Mouse (Mus musculus): ENCODE results near the gene Sema4c. TPM values are rescaled to one million over a fixed set of nuclear protein-coding genes. Genes with fewer than 3 reads are reported as not detected.
"Not testable (repeated sequence)": the region's sequence is repeated elsewhere in the genome, so short reads cannot be mapped to it uniquely, and the experiment has no call there.

Gene Sema4c
- polyA plus RNA-seq, 1 experiment from 2014 or later, result 4.0 TPM

DNA sequence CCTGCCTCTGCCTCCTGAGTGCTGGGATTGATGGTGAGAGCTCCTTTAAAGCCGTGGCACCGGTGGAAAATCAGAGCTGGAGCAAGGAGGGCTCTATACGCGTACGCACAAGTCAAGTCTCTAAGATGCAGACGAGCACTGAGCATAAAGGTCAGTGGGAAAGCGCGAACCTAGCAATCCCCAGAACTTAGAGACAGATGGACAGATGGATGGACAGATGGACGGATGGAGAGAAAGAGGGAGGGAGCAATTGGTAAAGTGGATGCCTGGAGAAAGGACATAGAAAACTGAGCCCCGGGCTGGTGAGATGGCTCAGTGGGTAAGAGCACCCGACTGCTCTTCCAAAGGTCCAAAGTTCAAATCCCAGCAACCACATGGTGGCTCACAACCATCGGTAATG lies 17.3 kb downstream of the Sema4c start:
- ATAC-seq (ENCODE audit: insufficient number of reproducible peaks, low FRiP score, low TSS enrichment, low read depth) (no peak), DNase-seq (ENCODE audit: low spot score) (no peak)
- peaks cover 11% of the 10 kb centered on the region; the same call in 1 of the 2 replicates for H3K36me3 ChIP-seq (ENCODE audit: control insufficient read depth, insufficient read depth, low read length)
- 0 out of 2 replicates have a peak, but pooled peaks cover 2% of the 10 kb centered on the region for H3K4me1 ChIP-seq (ENCODE audit: control insufficient read depth, insufficient read depth, low read length)
- H3K4me3 ChIP-seq (ENCODE audit: low read depth, low read length), result no peak overlapping the region
- H3K27me3 ChIP-seq (ENCODE audit: control insufficient read depth, insufficient read depth, low read length), result no peaks in the 10 kb centered on the region
- H3K4me2 ChIP-seq (ENCODE audit: low read depth, severe bottlenecking), result no peak overlapping the region
- no peak overlapping the region for H3K27ac ChIP-seq (replicated peaks; ENCODE audit: low read depth, low read length)
- WGBS, result 95% methylated on average over 12 of the region's 12 CpGs
- H3K9me3 ChIP-seq (ENCODE audit: control insufficient read depth, low read length), result no peaks in the 10 kb centered on the region
- no peak overlapping the region for H3K9ac ChIP-seq (ENCODE audit: low read length)

DNA sequence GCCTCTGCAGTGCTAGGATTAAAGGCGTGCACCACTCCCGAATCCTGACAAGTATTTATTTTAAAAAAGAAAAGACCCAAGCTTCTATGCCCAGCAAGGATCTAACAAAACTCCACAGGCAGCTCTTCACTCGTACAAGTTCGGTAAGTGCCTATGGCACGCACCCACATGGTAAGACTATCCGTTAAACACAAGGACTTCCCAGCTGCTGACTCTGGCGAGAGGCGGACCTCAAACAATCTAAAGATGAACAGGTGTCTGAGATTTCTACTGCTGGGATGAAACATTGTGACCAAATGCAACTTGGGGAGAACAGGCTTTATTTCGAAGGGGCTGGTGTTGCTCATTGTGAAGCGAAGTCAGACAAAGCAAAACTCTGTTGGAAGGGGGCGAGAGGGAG lies 18.0 kb downstream of the Sema4c start:
- no peaks in the 10 kb centered on the region for H3K27me3 ChIP-seq (ENCODE audit: control insufficient read depth, insufficient read depth, low read length)
- H3K4me2 ChIP-seq (ENCODE audit: low read depth, severe bottlenecking), result no peak overlapping the region
- WGBS, result 93% methylated on average over 11 of the region's 11 CpGs
- no peaks in the 10 kb centered on the region for H3K9me3 ChIP-seq (ENCODE audit: control insufficient read depth, low read length)
- H3K9ac ChIP-seq (ENCODE audit: low read length), result no peak overlapping the region
- no peak overlapping the region for H3K4me3 ChIP-seq (ENCODE audit: low read depth, low read length)
- no peaks in the 10 kb centered on the region for H3K4me1 ChIP-seq (ENCODE audit: control insufficient read depth, insufficient read depth, low read length)
- no peak overlapping the region for H3K27ac ChIP-seq (replicated peaks; ENCODE audit: low read depth, low read length)
- H3K36me3 ChIP-seq (ENCODE audit: control insufficient read depth, insufficient read depth, low read length), result peaks cover 11% of the 10 kb centered on the region; the same call in 1 of the 2 replicates
- DNase-seq (ENCODE audit: low spot score), result no peak
- ATAC-seq (ENCODE audit: insufficient number of reproducible peaks, low FRiP score, low TSS enrichment, low read depth), result no peak

DNA sequence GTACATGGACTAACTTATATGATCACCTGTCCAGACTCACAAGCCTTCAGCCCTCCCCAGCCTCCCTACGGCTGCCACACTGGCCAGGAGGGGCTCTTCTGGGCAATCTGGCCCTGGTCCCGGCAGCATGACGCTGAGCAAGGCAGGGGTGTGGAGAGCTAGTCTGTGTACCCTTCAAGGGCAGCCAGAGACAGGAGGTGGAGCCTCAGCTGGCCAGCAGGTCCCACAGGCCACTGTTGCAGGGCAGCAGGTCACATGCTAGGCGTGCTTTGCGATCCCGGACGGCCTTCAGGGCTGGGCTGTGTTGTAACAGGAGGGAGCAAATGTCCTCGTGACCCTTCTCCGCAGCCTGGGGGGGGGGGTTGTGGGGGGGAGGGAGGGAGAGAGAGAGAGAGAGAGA lies 19.0 kb downstream of the Sema4c start, which contains the start of gene Gm42417:
Gene Gm42417 (minus strand): TSS at position 244 of the 400 bp plus-strand sequence.
- Histone ChIP-seq H3K27me3 (ENCODE audit: control insufficient read depth, insufficient read depth, low read length) (no peaks in the 10 kb centered on the region), H3K4me3 (ENCODE audit: low read depth, low read length) (no peak within 1 kb of the TSS), H3K4me2 (ENCODE audit: low read depth, severe bottlenecking) (no peak within 1 kb of the TSS), H3K4me1 (ENCODE audit: control insufficient read depth, insufficient read depth, low read length) (no peaks in the 10 kb centered on the region), H3K9ac (ENCODE audit: low read length) (no peak within 1 kb of the TSS), H3K36me3 (ENCODE audit: control insufficient read depth, insufficient read depth, low read length) (peaks cover 11% of the 10 kb centered on the region; the same call in 1 of the 2 replicates), H3K27ac (replicated peaks; ENCODE audit: low read depth, low read length) (no peak within 1 kb of the TSS), H3K9me3 (ENCODE audit: control insufficient read depth, low read length) (no peaks in the 10 kb centered on the region)
- WGBS, result 35% methylated on average over 9 of the region's 9 CpGs
- no peak for DNase-seq (ENCODE audit: low spot score)
- no peak for ATAC-seq (ENCODE audit: insufficient number of reproducible peaks, low FRiP score, low TSS enrichment, low read depth)

DNA sequence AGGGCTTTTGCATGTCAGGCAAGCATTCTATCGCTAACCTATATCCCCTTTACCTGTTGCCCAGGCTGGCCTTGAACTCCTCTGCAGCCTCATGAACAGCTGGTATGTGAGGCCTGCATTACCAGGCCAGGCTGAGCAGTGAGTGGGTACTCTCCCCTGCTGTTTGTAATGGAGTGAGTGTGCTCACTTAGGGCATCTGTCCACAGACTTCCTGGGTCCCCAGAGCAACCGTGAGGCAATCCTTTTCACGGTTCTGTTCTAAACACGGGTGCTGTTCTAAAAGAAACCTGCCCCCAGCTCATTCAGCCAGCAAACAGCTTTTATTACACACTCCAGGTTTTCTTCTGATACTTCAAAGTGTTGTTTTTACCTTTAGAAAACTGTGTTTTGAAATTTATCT lies 19.4 kb downstream of the Sema4c start:
- Histone ChIP-seq H3K4me1 (ENCODE audit: control insufficient read depth, insufficient read depth, low read length) (no peaks in the 10 kb centered on the region), H3K36me3 (ENCODE audit: control insufficient read depth, insufficient read depth, low read length) (peaks cover 11% of the 10 kb centered on the region; the same call in 1 of the 2 replicates), H3K27ac (replicated peaks; ENCODE audit: low read depth, low read length) (no peak overlapping the region), H3K9me3 (ENCODE audit: control insufficient read depth, low read length) (no peaks in the 10 kb centered on the region), H3K9ac (ENCODE audit: low read length) (no peak overlapping the region), H3K27me3 (ENCODE audit: control insufficient read depth, insufficient read depth, low read length) (no peaks in the 10 kb centered on the region), H3K4me2 (ENCODE audit: low read depth, severe bottlenecking) (no peak overlapping the region), H3K4me3 (ENCODE audit: low read depth, low read length) (no peak overlapping the region)
- 87% methylated on average over 4 of the region's 4 CpGs for WGBS
- DNase-seq (ENCODE audit: low spot score), result no peak
- no peak for ATAC-seq (ENCODE audit: insufficient number of reproducible peaks, low FRiP score, low TSS enrichment, low read depth)

DNA sequence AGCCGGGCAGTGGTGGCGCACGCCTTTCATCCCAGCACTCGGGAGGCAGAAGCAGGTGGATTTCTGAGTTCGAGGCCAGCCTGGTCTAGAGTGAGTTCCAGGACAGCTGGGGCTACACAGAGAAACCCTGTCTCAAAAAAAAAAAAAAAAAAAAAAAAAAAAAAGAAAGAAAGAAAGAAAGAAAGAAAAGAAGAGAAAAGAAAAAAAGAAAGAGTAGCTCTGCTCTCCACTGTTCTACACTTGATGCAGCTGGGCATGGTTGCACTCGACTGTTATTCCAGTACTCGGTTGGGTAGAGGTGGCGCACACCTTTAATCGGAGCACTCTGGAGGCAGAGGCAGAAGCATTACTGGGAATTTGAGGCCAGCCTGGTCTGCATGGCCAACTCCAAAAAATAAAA lies 21.4 kb downstream of the Sema4c start, which contains the start of gene Ankrd23:
Gene Ankrd23 (minus strand): TSS at position 101 of the 400 bp plus-strand sequence.
- 89% methylated on average over 9 of the region's 9 CpGs for WGBS
- not testable (repeated sequence) for H3K27ac ChIP-seq (replicated peaks; ENCODE audit: low read depth, low read length); H3K36me3 ChIP-seq (ENCODE audit: control insufficient read depth, insufficient read depth, low read length); H3K27me3 ChIP-seq (ENCODE audit: control insufficient read depth, insufficient read depth, low read length); ATAC-seq (ENCODE audit: insufficient number of reproducible peaks, low FRiP score, low TSS enrichment, low read depth); H3K4me1 ChIP-seq (ENCODE audit: control insufficient read depth, insufficient read depth, low read length); H3K4me2 ChIP-seq (ENCODE audit: low read depth, severe bottlenecking); H3K9ac ChIP-seq (ENCODE audit: low read length); H3K9me3 ChIP-seq (ENCODE audit: control insufficient read depth, low read length); DNase-seq (ENCODE audit: low spot score); H3K4me3 ChIP-seq (ENCODE audit: low read depth, low read length)

DNA sequence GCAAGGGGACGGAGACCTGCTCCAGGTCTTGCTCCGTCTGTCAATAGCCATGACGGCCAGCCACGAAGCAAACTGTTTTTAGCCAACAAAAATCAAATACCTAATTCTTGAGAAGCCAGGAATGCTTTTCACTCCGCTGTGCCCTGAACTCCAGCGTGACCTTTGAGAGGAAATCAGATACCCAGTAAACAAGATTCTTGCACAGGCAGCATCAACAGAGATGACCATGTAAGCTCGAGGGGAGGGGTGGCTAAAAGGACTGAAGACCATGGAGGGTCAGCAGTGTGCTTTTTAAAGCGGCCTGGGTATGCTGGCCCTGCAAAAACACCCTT lies 21.8 kb downstream of the Sema4c start:
- no peak overlapping the region for H3K4me2 ChIP-seq (ENCODE audit: low read depth, severe bottlenecking)
- no peaks in the 10 kb centered on the region for H3K27me3 ChIP-seq (ENCODE audit: control insufficient read depth, insufficient read depth, low read length)
- ATAC-seq (ENCODE audit: insufficient number of reproducible peaks, low FRiP score, low TSS enrichment, low read depth) (no peak), DNase-seq (ENCODE audit: low spot score) (no peak)
- H3K27ac ChIP-seq (replicated peaks; ENCODE audit: low read depth, low read length), result no peak overlapping the region
- H3K9ac ChIP-seq (ENCODE audit: low read length), result no peak overlapping the region
- no peak overlapping the region for H3K4me3 ChIP-seq (ENCODE audit: low read depth, low read length)
- WGBS, result 80% methylated on average over 8 of the region's 8 CpGs
- no peaks in the 10 kb centered on the region for H3K9me3 ChIP-seq (ENCODE audit: control insufficient read depth, low read length)
- peaks cover 5% of the 10 kb centered on the region; the same call in 1 of the 2 replicates for H3K36me3 ChIP-seq (ENCODE audit: control insufficient read depth, insufficient read depth, low read length)
- no peaks in the 10 kb centered on the region for H3K4me1 ChIP-seq (ENCODE audit: control insufficient read depth, insufficient read depth, low read length)

DNA sequence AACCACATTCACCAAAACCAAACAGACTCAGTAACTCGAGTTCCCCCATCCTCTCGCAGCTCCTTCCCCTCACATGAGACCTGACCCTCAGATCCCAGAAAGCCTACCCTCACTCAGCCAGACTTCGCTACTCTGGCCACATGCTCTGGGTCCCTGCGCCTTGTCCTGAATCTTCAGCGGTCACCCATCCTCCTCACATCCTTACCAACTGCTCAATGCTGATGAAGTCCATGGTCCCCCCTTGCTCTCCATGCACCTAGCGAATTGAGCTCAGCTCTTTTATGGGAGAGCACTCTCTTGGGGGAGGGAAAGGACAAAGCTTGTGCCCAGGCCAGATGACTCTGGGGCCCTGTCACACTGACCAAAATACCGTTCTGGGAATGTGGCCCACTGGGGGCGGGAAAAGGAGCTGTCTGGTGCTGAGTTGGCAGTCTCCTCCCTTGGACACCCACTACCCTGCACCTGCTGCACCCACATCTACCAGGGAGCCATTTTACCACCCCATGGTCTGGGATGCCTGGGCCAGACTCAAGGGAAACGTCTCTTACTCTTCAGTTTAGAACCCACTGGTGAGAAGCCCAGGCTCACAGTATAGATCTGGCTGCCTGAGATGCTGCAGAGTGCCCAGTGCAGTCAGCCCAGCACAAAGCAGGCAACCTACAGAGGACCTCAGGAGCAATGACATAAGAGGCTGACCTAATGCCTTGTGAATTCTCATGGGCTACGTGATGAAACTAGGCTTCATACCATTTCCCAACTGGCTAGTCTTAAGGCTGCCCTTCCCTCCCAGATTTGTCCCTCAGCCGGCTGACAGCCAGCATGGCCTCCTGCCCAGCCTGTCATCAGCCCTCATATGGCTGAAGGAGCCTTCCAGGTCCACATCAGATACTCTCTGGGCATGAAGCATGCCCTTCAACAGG lies 22.4 kb downstream of the Sema4c start:
- peaks cover 4% of the 10 kb centered on the region; the same call in 1 of the 2 replicates for H3K36me3 ChIP-seq (ENCODE audit: control insufficient read depth, insufficient read depth, low read length)

DNA sequence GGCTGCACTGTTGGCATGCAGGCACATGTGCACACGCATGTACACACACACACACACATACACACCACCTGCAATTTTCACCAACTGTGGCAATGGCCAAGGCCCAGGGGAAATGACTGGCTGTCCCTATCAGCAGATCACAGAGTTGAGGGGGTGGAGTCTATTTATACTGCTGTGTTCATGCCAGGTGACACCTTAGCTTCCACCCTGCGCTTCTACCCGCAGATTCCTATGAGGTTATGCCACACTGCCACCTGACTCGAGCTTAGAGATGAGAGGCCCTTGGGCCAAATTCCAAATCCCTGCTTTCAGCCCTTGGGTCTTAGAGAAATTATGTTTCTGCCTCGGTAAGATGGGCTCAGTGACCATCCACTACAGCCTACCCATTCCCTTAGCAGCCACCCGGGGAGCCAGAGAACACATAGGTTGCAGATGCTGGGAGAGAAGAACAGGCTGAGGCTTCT lies 23.5 kb downstream of the Sema4c start:
- WGBS, result 78% methylated on average over 6 of the region's 6 CpGs
- H3K36me3 ChIP-seq (ENCODE audit: control insufficient read depth, insufficient read depth, low read length), result peaks cover 2% of the 10 kb centered on the region; the same call in 1 of the 2 replicates
- H3K4me2 ChIP-seq (ENCODE audit: low read depth, severe bottlenecking), result no peak overlapping the region
- H3K9ac ChIP-seq (ENCODE audit: low read length), result no peak overlapping the region
- DNase-seq (ENCODE audit: low spot score), result no peak
- no peak for ATAC-seq (ENCODE audit: insufficient number of reproducible peaks, low FRiP score, low TSS enrichment, low read depth)
- no peak overlapping the region for H3K27ac ChIP-seq (replicated peaks; ENCODE audit: low read depth, low read length)
- no peak overlapping the region for H3K4me3 ChIP-seq (ENCODE audit: low read depth, low read length)
- no peaks in the 10 kb centered on the region for H3K4me1 ChIP-seq (ENCODE audit: control insufficient read depth, insufficient read depth, low read length)
- H3K9me3 ChIP-seq (ENCODE audit: control insufficient read depth, low read length), result no peaks in the 10 kb centered on the region
- no peaks in the 10 kb centered on the region for H3K27me3 ChIP-seq (ENCODE audit: control insufficient read depth, insufficient read depth, low read length)

More for the DNA sequence above, 22.4 kb downstream of the Sema4c start:
- 86% methylated on average over 11 of the region's 11 CpGs for WGBS
- Histone ChIP-seq H3K4me2 (ENCODE audit: low read depth, severe bottlenecking) (no peak overlapping the region), H3K4me1 (ENCODE audit: control insufficient read depth, insufficient read depth, low read length) (no peaks in the 10 kb centered on the region), H3K27ac (replicated peaks; ENCODE audit: low read depth, low read length) (no peak overlapping the region), H3K9me3 (ENCODE audit: control insufficient read depth, low read length) (no peaks in the 10 kb centered on the region), H3K27me3 (ENCODE audit: control insufficient read depth, insufficient read depth, low read length) (no peaks in the 10 kb centered on the region), H3K9ac (ENCODE audit: low read length) (no peak overlapping the region), H3K4me3 (ENCODE audit: low read depth, low read length) (no peak overlapping the region)
- ATAC-seq (ENCODE audit: insufficient number of reproducible peaks, low FRiP score, low TSS enrichment, low read depth) (no peak), DNase-seq (ENCODE audit: low spot score) (no peak)
